Mouse (Mus musculus): Measurements from ENCODE around the gene Myoz2.

- TF ChIP-seq POLR2A (IDR thresholded peaks at IDR 0.05; ENCODE audit: insufficient read depth, low read length), result no peak
- no peak for TF ChIP-seq CTCF (IDR thresholded peaks at IDR 0.05; ENCODE audit: low read depth, low read length)
- no peak for TF ChIP-seq EP300 (IDR thresholded peaks at IDR 0.05; ENCODE audit: insufficient read depth, low read depth, low read length)
Observed at GRCm38 (mm10) chr3:123081665-123082064, 46.9 kb upstream of the Myoz2 start.

Measured in ES-Bruce4 (cell line).